ENCODE assay signal across 19 mouse cellular contexts in the genomic region with DNA sequence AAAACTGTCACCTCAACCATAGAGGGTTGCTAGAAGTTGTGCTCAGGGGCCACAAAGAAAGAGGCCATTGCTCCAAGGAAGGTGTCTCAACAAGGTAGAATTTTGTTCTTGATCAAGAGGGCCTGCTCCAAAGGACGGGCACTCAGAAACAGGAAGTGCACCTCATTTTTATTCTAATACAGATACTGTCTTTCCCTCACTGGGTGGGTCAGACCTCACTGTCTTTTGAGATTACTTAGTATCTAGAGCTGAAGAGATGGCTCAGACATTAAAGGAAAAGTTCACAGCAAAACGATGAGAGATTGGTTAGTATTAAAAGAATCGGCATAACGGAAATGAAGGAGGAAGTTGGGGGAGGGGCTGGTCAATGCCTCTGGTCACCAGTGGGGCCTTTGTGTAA.
"Had no signal": no experiment of that assay in that cellular context is flagged by ENCODE, and none has a peak within 500 bp of the region (broad histone marks: within the 10 kb centered on the region; RNA-seq: fewer than 3 reads in every experiment).

No protein-coding gene starts in this region.

- H3K4me3 ChIP-seq: lung, embryonic 15.5 days; midbrain, embryonic 10.5 days; midbrain, embryonic 12.5 days; myocyte; neural tube, embryonic 13.5 days; neural tube, embryonic 15.5 days had no signal

- H3K9ac ChIP-seq: liver, postnatal 0 days; lung, embryonic 15.5 days; midbrain, embryonic 12.5 days; neural tube, embryonic 13.5 days; neural tube, embryonic 15.5 days had no signal

- H3K4me1 ChIP-seq: lung, embryonic 15.5 days; midbrain, embryonic 10.5 days; midbrain, embryonic 12.5 days; neural tube, embryonic 13.5 days; neural tube, embryonic 15.5 days had no signal

- H3K9me3 ChIP-seq: lung, embryonic 15.5 days; midbrain, embryonic 10.5 days; midbrain, embryonic 12.5 days; neural tube, embryonic 13.5 days; neural tube, embryonic 15.5 days had no signal

- H3K27me3 ChIP-seq: lung, embryonic 15.5 days; midbrain, embryonic 12.5 days; neural tube, embryonic 15.5 days had no signal

- ATAC-seq: liver, postnatal 0 days; lung, postnatal 0 days; midbrain, embryonic 16.5 days had no signal

- H3K27ac ChIP-seq: lung, embryonic 15.5 days; macrophage; midbrain, embryonic 10.5 days; midbrain, embryonic 12.5 days; neural tube, embryonic 13.5 days; neural tube, embryonic 15.5 days had no signal

- H3K36me3 ChIP-seq: lung, embryonic 15.5 days; midbrain, embryonic 10.5 days; midbrain, embryonic 12.5 days; neural tube, embryonic 13.5 days; neural tube, embryonic 15.5 days had no signal

- H3K4me2 ChIP-seq: lung, embryonic 15.5 days; midbrain, embryonic 12.5 days; neural tube, embryonic 13.5 days; neural tube, embryonic 15.5 days had no signal

- DNase-seq: liver, postnatal 0 days; lung, adult 2 months; lung, postnatal 14 days; lung, postnatal 36 days; midbrain, embryonic 14.5 days; retina, postnatal 1 day; right cerebral cortex, adult 18-20 months; thymus, adult 18-20 months; thymus, postnatal 14 days; thymus, postnatal 36 days had no signal
